Comparison of ENCODE assay signal across 25 mouse cellular contexts in the genomic region with DNA sequence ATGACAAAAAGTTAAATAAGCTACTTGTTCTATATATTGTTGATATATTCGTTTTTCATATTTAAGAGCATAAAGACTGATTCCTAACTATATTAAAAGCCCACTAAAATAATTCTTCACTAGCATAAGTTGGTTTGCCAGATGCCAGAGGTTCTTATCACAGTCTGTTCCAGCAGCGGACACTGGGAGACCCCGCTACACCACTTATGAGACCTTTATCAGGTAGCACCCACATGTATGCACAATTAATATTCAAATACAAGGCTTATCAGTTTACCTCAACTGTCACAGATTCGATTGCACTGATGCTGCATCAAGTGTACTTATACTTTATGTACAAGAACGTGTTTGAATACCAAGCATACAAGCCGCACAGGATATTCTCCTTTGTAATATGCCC.
"Had no signal": no experiment of that assay in that cellular context is flagged by ENCODE, and none has a peak within 500 bp of the region (broad histone marks: within the 10 kb centered on the region; RNA-seq: fewer than 3 reads in every experiment).

No protein-coding gene starts in this region.

- DNase-seq: forebrain, postnatal 0 days; gastrocnemius, postnatal 14 days; gastrocnemius, postnatal 36 days; heart, adult 11 months; heart, adult 2 months; heart, postnatal 14 days; heart, postnatal 36 days; kidney, adult 18-20 months; kidney, adult 8-10 months; kidney, postnatal 10 days; kidney, postnatal 25 days; kidney, postnatal 4 days had no signal

- H3K4me3 ChIP-seq: heart, adult 2 months; heart, embryonic 13.5 days; heart, embryonic 15.5 days; hindbrain, embryonic 12.5 days; intestine, embryonic 15.5 days; layer of hippocampus, adult 2 months; left cerebral cortex, adult 2 months; limb, embryonic 10.5 days; limb, embryonic 12.5 days had no signal

- H3K27me3 ChIP-seq: heart, embryonic 13.5 days; heart, embryonic 15.5 days; hindbrain, embryonic 12.5 days; intestine, embryonic 15.5 days; limb, embryonic 12.5 days had no signal

- H3K9ac ChIP-seq: forebrain, postnatal 0 days; heart, embryonic 13.5 days; heart, embryonic 15.5 days; hindbrain, embryonic 12.5 days; hindbrain, embryonic 14.5 days; intestine, embryonic 15.5 days; limb, embryonic 12.5 days had no signal

- H3K4me1 ChIP-seq: heart, embryonic 13.5 days; heart, embryonic 15.5 days; hindbrain, embryonic 12.5 days; intestine, embryonic 15.5 days; limb, embryonic 10.5 days; limb, embryonic 12.5 days had no signal

- H3K27ac ChIP-seq: heart, adult 2 months; heart, embryonic 13.5 days; heart, embryonic 15.5 days; hindbrain, embryonic 12.5 days; hindbrain, embryonic 14.5 days; intestine, embryonic 15.5 days; layer of hippocampus, adult 2 months; left cerebral cortex, adult 2 months; limb, embryonic 10.5 days; limb, embryonic 12.5 days had no signal

- H3K9me3 ChIP-seq: heart, embryonic 13.5 days; heart, embryonic 15.5 days; hindbrain, embryonic 12.5 days; intestine, embryonic 15.5 days; limb, embryonic 10.5 days; limb, embryonic 12.5 days had no signal

- H3K4me2 ChIP-seq: heart, embryonic 11.5 days; heart, embryonic 13.5 days; heart, embryonic 15.5 days; hindbrain, embryonic 12.5 days; hindbrain, embryonic 14.5 days; intestine, embryonic 15.5 days; limb, embryonic 12.5 days had no signal

- ATAC-seq: forebrain, postnatal 0 days; hindbrain, embryonic 16.5 days; inflammation-experienced regulatory T-cells, adult 6 months; intestine, embryonic 15.5 days; intestine, postnatal 0 days had no signal
